Mouse (Mus musculus) cerebellum, adult 2 months (tissue): Measurements from ENCODE around the gene Dtx4.

Experiments
- CTCF ChIP-seq: fragments of 200-500 bp; IDR thresholded peaks from 2 replicates; pipeline ENCODE4 v1.5.1; 2011; ENCODE audit warnings: low read depth, mild to moderate bottlenecking, control low read depth, low read length, moderate library complexity, borderline replicate concordance; ENCODE audit not compliant: insufficient read depth
- POLR2A ChIP-seq: fragments of 200-500 bp; IDR thresholded peaks from 2 replicates; pipeline ENCODE4 v1.6.1; 2011; ENCODE audit warnings: low read length, control low read depth, borderline replicate concordance; ENCODE audit not compliant: insufficient read depth

DNA sequence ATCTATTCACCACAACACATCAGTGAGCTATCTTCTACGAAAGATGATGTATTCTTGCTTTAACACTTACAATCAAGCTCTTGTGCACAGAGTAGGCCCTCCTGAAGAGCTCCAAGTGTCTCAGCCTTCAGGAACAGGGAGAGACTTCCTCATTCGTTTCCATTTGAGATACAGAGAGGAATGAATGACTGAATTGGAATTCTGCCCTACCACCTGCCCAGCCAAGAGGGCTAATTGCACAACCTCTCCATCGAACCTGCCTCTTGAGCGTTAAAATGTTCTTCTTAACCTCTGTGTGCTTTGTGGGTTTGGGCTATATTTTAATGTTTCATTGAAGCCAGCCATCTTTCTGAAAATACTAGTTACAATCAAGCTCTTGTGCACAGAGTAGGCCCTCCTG, 36.6 kb downstream of the Dtx4 start:
- TF ChIP-seq CTCF, result no peak
- no peak for TF ChIP-seq POLR2A
